Mouse (Mus musculus) hindbrain, embryonic 15.5 days (tissue): ENCODE measurements around the gene Pibf1. TPM values are rescaled to one million over a fixed set of nuclear protein-coding genes. Genes with fewer than 3 reads are reported as not detected.
A peak's percentile ranks its signal among the peaks of the same experiment; 100 is the strongest.

Source experiments
- ATAC-seq: fragments of 200-750 bp; cut with Nextera tagmentation; 2 replicates; pipeline ENCODE4 v1.8.0; 2017; ENCODE audit warnings: low read depth, moderate number of reproducible peaks, moderate TSS enrichment; ENCODE audit not compliant: low FRiP score
- H3K27ac ChIP-seq: fragments of 300-500 bp; sonication (generic); replicated peaks from 2 replicates; pipeline ENCODE4 v1.5.1; 2015; ENCODE audit warnings: mild to moderate bottlenecking, inconsistent platforms
- H3K27me3 ChIP-seq: fragments of 300-500 bp; sonication (generic); 2 replicates; pipeline ENCODE4 v1.6.1; 2015; ENCODE audit warnings: control low read depth, inconsistent platforms
- H3K36me3 ChIP-seq: fragments of 300-500 bp; sonication (generic); 2 replicates; pipeline ENCODE4 v1.6.1; 2015; ENCODE audit warnings: control low read depth, inconsistent platforms
- H3K4me1 ChIP-seq: fragments of 300-500 bp; sonication (generic); replicated peaks from 2 replicates; pipeline ENCODE4 v1.6.1; 2015; ENCODE audit warnings: control low read depth, inconsistent platforms
- H3K4me2 ChIP-seq: fragments of 300-500 bp; sonication (generic); 2 replicates; pipeline ENCODE4 v1.6.1; 2015; ENCODE audit warnings: moderate library complexity, mild to moderate bottlenecking, inconsistent platforms
- H3K4me3 ChIP-seq: fragments of 300-500 bp; sonication (generic); 2 replicates; pipeline ENCODE4 v1.5.1; 2015; ENCODE audit warnings: mild to moderate bottlenecking, inconsistent platforms
- H3K9ac ChIP-seq: fragments of 300-500 bp; sonication (generic); 2 replicates; pipeline ENCODE4 v1.6.1; 2015; ENCODE audit warnings: inconsistent platforms
- H3K9me3 ChIP-seq: fragments of 300-500 bp; sonication (generic); 2 replicates; pipeline ENCODE4 v1.6.1; 2016; ENCODE audit warnings: control low read depth, inconsistent platforms
- WGBS: fragments of 180-500 bp; shearing (Covaris S2); methylation state at CpG from one replicate; pipeline ENCODE4 v1.1.7; 2015; 5-methylcytosine and 5-hydroxymethylcytosine counted together
- polyA plus RNA-seq: library from polyadenylated mRNA; unstranded; fragments of >200 nt; fragmentation: Nextera tagmentation; extraction: Ambion mirVana; gene quantifications from 2 replicates; pipeline ENCODE4 v1.2.1, GENCODE M21; 2015

Gene Pibf1
- polyA plus RNA-seq, 1 experiment from 2014 or later = 17.1 TPM

GRCm38 (mm10) chr14:99278763-99279486 is 179.7 kb downstream of the Pibf1 start:
- Histone ChIP-seq H3K9ac (no peak overlapping the region), H3K4me3 (no peak overlapping the region), H3K36me3 (no peaks in the 10 kb centered on the region), H3K9me3 (no peaks in the 10 kb centered on the region), H3K4me1 (no peaks in the 10 kb centered on the region), H3K27me3 (no peaks in the 10 kb centered on the region), H3K27ac (no peak overlapping the region), H3K4me2 (no peak overlapping the region)
- 51% methylated on average over 12 of the region's 12 CpGs for WGBS
- no peak for ATAC-seq

- H3K4me2 ChIP-seq = no peak overlapping the region
- H3K9me3 ChIP-seq = no peaks in the 10 kb centered on the region
- H3K36me3 ChIP-seq = no peaks in the 10 kb centered on the region
- no peak overlapping the region for H3K27ac ChIP-seq
- H3K4me3 ChIP-seq = no peak overlapping the region
- ATAC-seq = no peak
- H3K4me1 ChIP-seq = no peaks in the 10 kb centered on the region
- 75% methylated on average over 5 of the region's 5 CpGs for WGBS
- H3K9ac ChIP-seq = no peak overlapping the region
- H3K27me3 ChIP-seq = no peaks in the 10 kb centered on the region
Observed at GRCm38 (mm10) chr14:99280399-99280798, 181.2 kb downstream of the Pibf1 start.

- Histone ChIP-seq H3K36me3 (no peaks in the 10 kb centered on the region), H3K4me2 (no peak overlapping the region), H3K4me3 (no peak overlapping the region), H3K9me3 (no peaks in the 10 kb centered on the region), H3K9ac (no peak overlapping the region), H3K27me3 (no peaks in the 10 kb centered on the region), H3K4me1 (no peaks in the 10 kb centered on the region), H3K27ac (no peak overlapping the region)
- no peak for ATAC-seq
- 91% methylated on average over 5 of the region's 5 CpGs for WGBS
Observed at GRCm38 (mm10) chr14:99280825-99281433, 181.7 kb downstream of the Pibf1 start.

GRCm38 (mm10) chr14:99285486-99285885 is 186.3 kb downstream of the Pibf1 start:
- WGBS = 95% methylated on average over 4 of the region's 4 CpGs
- H3K9ac ChIP-seq = no peak overlapping the region

GRCm38 (mm10) chr14:99292176-99292575 is 193.0 kb downstream of the Pibf1 start:
- no peaks in the 10 kb centered on the region for H3K4me1 ChIP-seq
- no peak overlapping the region for H3K4me3 ChIP-seq
- H3K9ac ChIP-seq = no peak overlapping the region
- WGBS = 96% methylated on average over 5 of the region's 5 CpGs
- no peak for ATAC-seq
- H3K27ac ChIP-seq = no peak overlapping the region
- H3K27me3 ChIP-seq = peaks cover 7% of the 10 kb centered on the region; the same call in 1 of the 2 replicates
- H3K9me3 ChIP-seq = no peaks in the 10 kb centered on the region
- H3K4me2 ChIP-seq = no peak overlapping the region
- no peaks in the 10 kb centered on the region for H3K36me3 ChIP-seq

More at GRCm38 (mm10) chr14:99285486-99285885, 186.3 kb downstream of the Pibf1 start:
- ATAC-seq = no peak
- Histone ChIP-seq H3K9me3 (no peaks in the 10 kb centered on the region), H3K36me3 (no peaks in the 10 kb centered on the region), H3K4me3 (no peak overlapping the region), H3K4me2 (no peak overlapping the region), H3K4me1 (no peaks in the 10 kb centered on the region), H3K27me3 (no peaks in the 10 kb centered on the region), H3K27ac (no peak overlapping the region)

GRCm38 (mm10) chr14:99294424-99294823 is 195.2 kb downstream of the Pibf1 start:
- H3K27ac ChIP-seq = no peak overlapping the region
- 94% methylated on average over 8 of the region's 8 CpGs for WGBS
- peaks cover 12% of the 10 kb centered on the region for H3K27me3 ChIP-seq
- no peak overlapping the region for H3K4me3 ChIP-seq
- no peaks in the 10 kb centered on the region for H3K36me3 ChIP-seq
- H3K4me1 ChIP-seq = peaks cover 8% of the 10 kb centered on the region
- H3K9me3 ChIP-seq = no peaks in the 10 kb centered on the region
- no peak for ATAC-seq
- no peak overlapping the region for H3K4me2 ChIP-seq
- no peak overlapping the region for H3K9ac ChIP-seq

- Histone ChIP-seq H3K27me3 (peaks cover 15% of the 10 kb centered on the region), H3K4me1 (peaks cover 12% of the 10 kb centered on the region), H3K4me3 (no peak overlapping the region), H3K9ac (no peak overlapping the region), H3K27ac (no peak overlapping the region), H3K4me2 (no peak overlapping the region), H3K36me3 (no peaks in the 10 kb centered on the region), H3K9me3 (no peaks in the 10 kb centered on the region)
- no peak for ATAC-seq
- 51% methylated on average over 15 of the region's 15 CpGs for WGBS
Observed at GRCm38 (mm10) chr14:99295606-99296341, 196.6 kb downstream of the Pibf1 start.

GRCm38 (mm10) chr14:99298385-99299021 is 199.3 kb downstream of the Pibf1 start, which contains the start of gene Klf5:
Klf5 (plus strand) TSS chr14:99298691.
- WGBS = under 1% methylated on average over 67 of the region's 67 CpGs
- H3K9me3 ChIP-seq = no peaks in the 10 kb centered on the region
- peak within 1 kb of the TSS; percentile 88 for H3K4me3 ChIP-seq
- H3K27me3 ChIP-seq = peaks cover 20% of the 10 kb centered on the region
- H3K4me1 ChIP-seq = peaks cover 12% of the 10 kb centered on the region
- peak within 1 kb of the TSS; percentile 61 for H3K27ac ChIP-seq
- peak within 1 kb of the TSS; percentile 73 for H3K9ac ChIP-seq
- H3K4me2 ChIP-seq = peak within 1 kb of the TSS; percentile 99
- ATAC-seq = peak; percentile 98
- H3K36me3 ChIP-seq = no peaks in the 10 kb centered on the region

- WGBS = 2% methylated on average over 33 of the region's 60 CpGs
- peak overlapping the region; percentile 61 for H3K27ac ChIP-seq
Observed at GRCm38 (mm10) chr14:99299022-99299481, 199.8 kb downstream of the Pibf1 start.

GRCm38 (mm10) chr14:99299701-99300191 is 200.5 kb downstream of the Pibf1 start:
- WGBS = 5% methylated on average over 21 of the region's 21 CpGs
- no peak for ATAC-seq

More at GRCm38 (mm10) chr14:99299022-99299481, 199.8 kb downstream of the Pibf1 start:
- H3K27me3 ChIP-seq = peaks cover 20% of the 10 kb centered on the region
- H3K36me3 ChIP-seq = no peaks in the 10 kb centered on the region
- peak overlapping the region; percentile 99 for H3K4me2 ChIP-seq
- H3K4me3 ChIP-seq = peak overlapping the region; percentile 88
- peaks cover 12% of the 10 kb centered on the region for H3K4me1 ChIP-seq
- peak; percentile 82 for ATAC-seq
- H3K9ac ChIP-seq = peak overlapping the region; percentile 73
- no peaks in the 10 kb centered on the region for H3K9me3 ChIP-seq

GRCm38 (mm10) chr14:99301472-99301871 is 202.2 kb downstream of the Pibf1 start:
- Histone ChIP-seq H3K4me2 (no peak overlapping the region), H3K9ac (no peak overlapping the region), H3K36me3 (no peaks in the 10 kb centered on the region), H3K27me3 (peaks cover 18% of the 10 kb centered on the region), H3K9me3 (no peaks in the 10 kb centered on the region), H3K4me1 (peaks cover 12% of the 10 kb centered on the region), H3K27ac (no peak overlapping the region), H3K4me3 (no peak overlapping the region)
- no peak for ATAC-seq
- 71% methylated on average over 11 of the region's 11 CpGs for WGBS

More at GRCm38 (mm10) chr14:99299701-99300191, 200.5 kb downstream of the Pibf1 start:
- Histone ChIP-seq H3K4me2 (peak overlapping the region; percentile 99), H3K27ac (no peak overlapping the region), H3K4me1 (peaks cover 12% of the 10 kb centered on the region), H3K27me3 (peaks cover 20% of the 10 kb centered on the region), H3K36me3 (no peaks in the 10 kb centered on the region), H3K4me3 (peak overlapping the region; percentile 88), H3K9me3 (no peaks in the 10 kb centered on the region), H3K9ac (no peak overlapping the region; the same call in none of the 2 replicates)
